Mouse (Mus musculus): Measurements from ENCODE around the gene Tefm. TPM values are rescaled to one million over a fixed set of nuclear protein-coding genes. Genes with fewer than 3 reads are reported as not detected.

Gene Tefm
- polyA plus RNA-seq, 1 experiment from 2014 or later = 33.6 TPM

DNA sequence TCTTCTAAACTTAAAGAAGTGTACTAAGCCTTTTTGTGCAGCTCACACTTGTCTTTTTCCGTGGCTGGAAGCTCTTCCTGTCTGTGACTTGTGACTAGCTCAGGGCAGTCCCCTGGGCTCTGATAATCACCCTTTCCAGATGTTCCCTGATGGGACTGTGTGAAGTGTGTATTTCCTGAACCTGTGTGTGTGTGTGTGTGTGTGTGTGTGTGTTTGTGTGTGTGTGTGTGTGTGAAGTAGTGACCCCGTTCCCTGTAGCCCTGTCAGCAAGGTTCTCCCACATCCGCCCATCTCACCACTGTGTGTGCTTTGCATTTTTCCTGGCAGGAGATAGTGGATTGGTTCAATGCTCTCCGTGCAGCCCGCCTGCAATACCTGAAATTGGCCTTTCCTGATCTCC, 28.4 kb upstream of the Tefm start:
- no peaks in the 10 kb centered on the region for H3K4me1 ChIP-seq (replicated peaks)
- H3K9me3 ChIP-seq = no peaks in the 10 kb centered on the region
- WGBS = 80% methylated on average over 5 of the region's 5 CpGs
- H3K27ac ChIP-seq = no peak overlapping the region
- H3K36me3 ChIP-seq = no peaks in the 10 kb centered on the region
- H3K27me3 ChIP-seq (ENCODE audit: insufficient read depth, poor library complexity, severe bottlenecking) = no peaks in the 10 kb centered on the region
- DNase-seq (ENCODE audit: low spot score) = no peak
- H3K4me3 ChIP-seq = no peak overlapping the region

DNA sequence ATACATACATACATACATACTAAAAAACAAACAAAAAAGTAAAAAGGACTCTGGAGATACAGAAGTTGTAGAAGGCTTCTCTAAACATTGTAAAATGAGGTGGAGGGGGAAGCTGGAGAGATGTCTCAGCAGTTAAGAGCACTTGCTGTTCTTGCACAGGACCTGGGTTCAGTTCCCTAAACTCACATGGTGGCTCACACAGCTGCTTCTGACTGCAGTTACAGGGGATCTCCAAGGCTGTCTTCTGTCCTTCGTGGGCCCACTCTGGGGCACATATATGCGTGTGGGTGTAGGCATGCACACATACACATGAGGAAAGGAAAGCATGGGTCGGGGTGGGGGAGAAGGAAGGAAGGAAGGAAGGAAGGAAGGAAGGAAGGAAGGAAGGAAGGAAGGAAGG, 27.7 kb upstream of the Tefm start:
- H3K27me3 ChIP-seq (ENCODE audit: insufficient read depth, poor library complexity, severe bottlenecking) = no peaks in the 10 kb centered on the region
- H3K4me1 ChIP-seq (replicated peaks) = no peaks in the 10 kb centered on the region
- no peaks in the 10 kb centered on the region for H3K9me3 ChIP-seq
- DNase-seq (ENCODE audit: low spot score) = no peak
- H3K36me3 ChIP-seq = no peaks in the 10 kb centered on the region
- WGBS = 92% methylated on average over 3 of the region's 3 CpGs
- no peak overlapping the region for H3K4me3 ChIP-seq
- H3K27ac ChIP-seq = no peak overlapping the region

DNA sequence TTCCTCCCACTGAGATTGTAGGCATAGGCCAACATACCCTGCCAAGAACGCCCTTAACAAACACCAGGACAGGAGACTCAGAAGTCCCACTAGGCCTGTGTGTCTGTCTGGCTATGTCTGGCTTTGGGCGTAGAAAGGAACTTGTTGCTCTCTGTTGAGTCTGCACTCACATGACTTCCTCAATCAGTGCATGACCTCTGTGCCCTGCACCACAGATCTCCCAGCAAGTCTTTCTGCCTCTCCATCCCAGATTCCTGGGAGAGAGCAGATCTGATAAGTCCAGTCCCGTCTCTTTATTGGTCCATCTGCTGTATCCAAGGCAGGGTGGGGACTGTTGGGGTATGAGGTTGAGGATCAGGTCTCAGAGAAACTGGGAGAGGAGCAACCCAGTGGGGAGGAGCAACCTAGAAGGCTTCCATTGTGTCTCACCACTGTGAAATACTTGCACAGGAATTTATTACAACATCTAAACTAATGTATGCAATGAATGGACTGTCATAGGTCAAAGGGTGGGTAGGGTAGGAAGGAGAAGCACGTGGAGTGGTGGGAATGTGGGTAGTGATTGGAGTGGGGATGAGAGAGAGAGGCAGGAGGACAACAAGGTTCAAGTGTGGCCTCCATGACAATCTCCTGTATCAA, 26.8 kb upstream of the Tefm start:
- WGBS = 83% methylated on average over 4 of the region's 4 CpGs
- no peaks in the 10 kb centered on the region for H3K27me3 ChIP-seq (ENCODE audit: insufficient read depth, poor library complexity, severe bottlenecking)

DNA sequence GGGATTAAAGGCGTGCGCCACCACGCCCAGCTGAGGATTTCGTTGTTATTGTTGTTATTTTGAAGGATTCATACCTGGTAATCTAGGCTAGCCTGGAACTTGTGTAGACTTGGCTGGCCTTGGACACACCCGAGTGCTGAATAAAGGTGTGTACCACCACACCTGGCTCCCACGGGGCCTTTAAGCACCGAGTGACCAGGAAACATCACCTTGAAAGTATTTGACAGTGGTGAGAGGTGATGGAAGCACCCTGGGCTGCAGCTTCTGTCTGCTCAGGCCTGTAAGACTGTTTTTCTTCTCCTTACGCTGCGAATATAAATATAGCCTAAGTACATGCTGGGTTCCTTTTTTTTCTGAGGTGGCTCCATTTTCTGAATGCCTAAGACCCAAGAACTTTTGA, 26.1 kb upstream of the Tefm start:
- H3K9me3 ChIP-seq = no peaks in the 10 kb centered on the region
- no peaks in the 10 kb centered on the region for H3K36me3 ChIP-seq
- H3K4me1 ChIP-seq (replicated peaks) = no peaks in the 10 kb centered on the region
- DNase-seq (ENCODE audit: low spot score) = no peak
- H3K27ac ChIP-seq = no peak overlapping the region
- WGBS = 88% methylated on average over 9 of the region's 9 CpGs
- no peaks in the 10 kb centered on the region for H3K27me3 ChIP-seq (ENCODE audit: insufficient read depth, poor library complexity, severe bottlenecking)
- H3K4me3 ChIP-seq = no peak overlapping the region

More for the DNA sequence above, 26.8 kb upstream of the Tefm start:
- DNase-seq (ENCODE audit: low spot score) = no peak
- no peaks in the 10 kb centered on the region for H3K9me3 ChIP-seq
- H3K4me3 ChIP-seq = no peak overlapping the region
- no peaks in the 10 kb centered on the region for H3K4me1 ChIP-seq (replicated peaks)
- H3K27ac ChIP-seq = no peak overlapping the region
- no peaks in the 10 kb centered on the region for H3K36me3 ChIP-seq

DNA sequence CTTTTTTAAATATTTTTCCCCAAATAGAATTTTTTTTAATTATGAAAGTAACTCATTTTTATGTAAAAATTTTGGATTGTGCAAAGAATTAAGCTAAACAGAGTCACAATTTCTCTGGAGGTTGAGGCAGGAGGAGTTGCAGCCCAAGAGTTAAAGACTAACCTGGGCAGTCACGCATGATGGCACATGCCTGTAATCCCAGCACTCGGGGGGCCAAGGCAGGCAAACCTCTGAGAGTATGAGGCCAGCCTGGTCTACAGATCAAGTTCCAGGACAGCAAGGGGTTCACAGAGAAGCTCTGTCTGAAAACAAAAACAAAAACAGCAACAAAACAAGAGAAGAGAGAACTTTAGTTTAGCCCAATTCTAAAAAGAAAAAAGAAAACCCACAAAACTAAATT, 22.2 kb upstream of the Tefm start:
- H3K27ac ChIP-seq = no peak overlapping the region
- no peaks in the 10 kb centered on the region for H3K9me3 ChIP-seq
- no peaks in the 10 kb centered on the region for H3K36me3 ChIP-seq
- H3K27me3 ChIP-seq (ENCODE audit: insufficient read depth, poor library complexity, severe bottlenecking) = no peaks in the 10 kb centered on the region
- DNase-seq (ENCODE audit: low spot score) = no peak
- no peak overlapping the region for H3K4me3 ChIP-seq
- H3K4me1 ChIP-seq (replicated peaks) = no peaks in the 10 kb centered on the region
- WGBS = 47% methylated on average over 2 of the region's 2 CpGs

DNA sequence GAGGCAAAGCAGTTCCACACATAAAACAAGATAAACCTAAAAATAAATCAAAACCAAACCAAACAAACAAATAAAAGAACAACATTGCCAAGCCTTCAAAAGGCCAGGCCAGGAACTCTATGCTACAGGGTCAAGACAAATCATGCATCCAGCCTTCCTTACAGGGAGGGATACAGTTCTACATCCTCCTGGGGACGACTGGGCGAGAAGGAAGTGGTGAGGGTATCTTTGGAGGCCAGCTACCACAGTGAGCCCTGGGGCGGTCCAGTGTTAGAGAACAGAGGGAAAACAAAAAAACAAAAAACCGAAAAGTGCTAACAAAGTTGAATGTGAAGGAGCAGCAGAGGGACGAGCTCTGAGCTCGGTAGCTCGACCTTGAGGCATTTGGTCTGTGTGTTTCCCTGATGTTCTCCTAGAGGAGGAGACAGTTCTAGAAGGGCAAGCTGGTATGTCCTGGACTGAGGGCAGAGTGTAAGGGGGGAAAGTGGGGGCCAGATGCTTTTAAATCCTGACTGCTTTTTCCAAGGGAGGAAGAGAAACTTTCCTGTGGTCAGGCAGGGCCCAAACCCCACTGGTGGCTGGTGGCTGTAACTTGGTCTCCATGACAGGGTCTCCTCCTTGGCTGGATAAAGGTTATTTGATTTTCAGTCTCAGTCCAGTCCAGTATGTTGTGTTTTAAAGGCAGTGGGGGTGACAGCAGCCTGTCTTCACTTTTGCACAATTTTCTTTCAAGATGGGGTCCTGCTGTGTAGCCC, 21.6 kb upstream of the Tefm start:
- 73% methylated on average over 7 of the region's 7 CpGs for WGBS
- Histone ChIP-seq H3K4me3 (no peak overlapping the region), H3K4me1 (replicated peaks) (no peaks in the 10 kb centered on the region), H3K9me3 (no peaks in the 10 kb centered on the region), H3K36me3 (no peaks in the 10 kb centered on the region), H3K27me3 (ENCODE audit: insufficient read depth, poor library complexity, severe bottlenecking) (peaks cover under 1% of the 10 kb centered on the region; the same call in 1 of the 2 replicates), H3K27ac (no peak overlapping the region)
- no peak for DNase-seq (ENCODE audit: low spot score)

DNA sequence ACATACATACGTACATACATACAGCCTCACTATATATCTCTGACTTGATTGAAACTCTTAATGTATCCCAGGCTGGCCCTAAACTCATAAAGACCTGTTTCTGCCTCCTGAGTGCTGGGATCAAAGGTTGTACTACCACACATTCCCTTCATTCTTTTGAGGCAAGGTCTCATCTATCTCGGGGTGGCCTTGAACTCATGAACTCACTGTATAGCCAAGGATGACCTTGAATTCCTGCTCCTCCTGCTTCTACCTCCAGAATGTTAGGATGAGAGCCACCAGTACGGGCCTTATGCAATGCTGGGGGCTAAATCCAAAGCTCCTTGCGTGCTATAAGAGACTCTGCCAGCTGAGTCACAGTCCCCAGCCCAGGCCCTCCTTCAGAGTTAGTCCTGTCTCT, 19.1 kb upstream of the Tefm start:
- H3K27me3 ChIP-seq (ENCODE audit: insufficient read depth, poor library complexity, severe bottlenecking) = peaks cover 21% of the 10 kb centered on the region
- no peak overlapping the region for H3K4me3 ChIP-seq
- no peaks in the 10 kb centered on the region for H3K4me1 ChIP-seq (replicated peaks)
- no peak for DNase-seq (ENCODE audit: low spot score)
- H3K9me3 ChIP-seq = no peaks in the 10 kb centered on the region
- WGBS = 85% methylated on average over 4 of the region's 4 CpGs
- no peaks in the 10 kb centered on the region for H3K36me3 ChIP-seq
- H3K27ac ChIP-seq = no peak overlapping the region

DNA sequence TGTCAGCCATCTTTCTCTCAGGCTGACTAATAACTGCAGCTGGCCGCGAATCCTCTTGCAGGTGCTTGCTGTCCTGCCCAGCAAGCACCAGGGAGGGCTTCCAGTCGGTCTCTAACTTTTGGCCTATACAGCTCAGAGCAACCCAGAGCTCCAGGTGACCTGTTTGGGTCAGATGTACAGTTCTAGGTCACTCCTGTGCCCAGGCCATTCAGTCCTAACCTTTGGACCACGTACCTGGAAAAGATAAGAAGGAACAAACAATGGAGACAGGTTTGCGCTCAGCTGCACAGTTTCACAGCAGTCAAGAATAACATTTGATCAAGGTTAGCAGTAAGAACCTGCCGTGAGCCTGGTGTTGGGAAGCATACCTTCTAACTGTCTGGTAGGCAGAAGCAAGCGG, 17.0 kb upstream of the Tefm start:
- Histone ChIP-seq H3K36me3 (no peaks in the 10 kb centered on the region), H3K4me1 (replicated peaks) (peaks cover 8% of the 10 kb centered on the region), H3K4me3 (no peak overlapping the region), H3K27ac (no peak overlapping the region), H3K27me3 (ENCODE audit: insufficient read depth, poor library complexity, severe bottlenecking) (peaks cover 41% of the 10 kb centered on the region), H3K9me3 (no peaks in the 10 kb centered on the region)
- no peak for DNase-seq (ENCODE audit: low spot score)
- WGBS = 87% methylated on average over 7 of the region's 7 CpGs

DNA sequence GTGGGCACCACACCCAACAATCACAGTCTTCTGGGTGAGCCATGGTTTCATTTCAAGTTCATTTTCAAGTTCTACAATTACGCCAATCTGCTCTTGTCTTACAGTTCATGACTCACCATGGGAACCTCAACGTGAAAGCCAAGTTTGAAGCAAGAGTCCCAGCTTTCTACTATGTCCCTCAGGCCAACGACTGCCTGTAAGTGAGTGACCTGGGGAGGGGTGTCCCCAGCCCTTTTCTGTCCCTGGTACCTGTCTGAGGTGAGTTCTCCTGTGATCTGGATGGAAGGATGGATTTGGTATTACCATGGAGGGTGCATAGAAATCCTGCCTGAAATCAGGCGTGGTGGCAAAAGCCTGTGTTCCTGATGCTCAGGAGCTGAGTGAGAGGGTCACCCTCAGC, 14.9 kb upstream of the Tefm start:
- H3K9me3 ChIP-seq = no peaks in the 10 kb centered on the region
- no peak overlapping the region for H3K27ac ChIP-seq
- H3K4me3 ChIP-seq = no peak overlapping the region
- WGBS = 88% methylated on average over 4 of the region's 4 CpGs
- H3K27me3 ChIP-seq (ENCODE audit: insufficient read depth, poor library complexity, severe bottlenecking) = peaks cover 62% of the 10 kb centered on the region
- no peak for DNase-seq (ENCODE audit: low spot score)
- H3K4me1 ChIP-seq (replicated peaks) = peaks cover 13% of the 10 kb centered on the region
- H3K36me3 ChIP-seq = no peaks in the 10 kb centered on the region

DNA sequence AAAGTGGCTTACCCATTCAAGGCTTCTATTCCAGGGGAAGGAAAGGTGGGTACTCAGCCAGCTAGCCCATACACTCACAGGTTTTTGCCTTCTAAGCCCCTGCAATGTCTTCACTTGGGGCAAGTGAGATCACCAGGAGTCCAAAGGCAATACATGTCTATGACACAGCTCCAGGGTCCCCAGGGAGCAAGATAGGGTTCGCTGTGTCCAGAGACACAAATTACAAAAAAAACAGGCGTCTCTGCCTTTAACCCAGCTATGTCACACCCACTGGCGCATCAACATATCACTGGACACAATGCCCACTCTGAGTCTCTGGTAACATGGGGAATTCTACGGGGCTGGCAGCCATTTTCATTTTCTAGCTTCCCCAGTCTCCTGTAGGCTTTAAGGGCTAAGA, 14.0 kb upstream of the Tefm start:
- 88% methylated on average over 4 of the region's 4 CpGs for WGBS
- H3K27me3 ChIP-seq (ENCODE audit: insufficient read depth, poor library complexity, severe bottlenecking) = peaks cover 65% of the 10 kb centered on the region

DNA sequence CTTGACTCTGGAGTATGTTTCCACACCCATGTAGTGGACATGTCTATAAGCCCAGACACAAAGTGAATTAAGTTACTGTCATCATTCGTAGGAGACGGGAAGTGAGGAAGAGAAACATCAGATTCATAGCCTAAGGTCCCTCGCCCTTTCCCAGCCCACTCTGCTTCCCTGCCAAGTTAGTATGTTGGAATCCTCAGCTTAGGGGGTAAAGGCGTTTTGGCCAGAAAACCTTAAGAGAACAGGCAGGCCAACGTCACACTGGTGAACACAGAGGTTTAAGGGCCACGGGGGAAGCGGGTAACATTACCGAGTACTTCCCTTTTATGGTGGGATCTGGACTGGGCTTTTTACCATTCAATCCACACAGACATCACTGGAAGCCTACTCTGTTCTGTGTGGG, 13.6 kb upstream of the Tefm start:
- H3K27ac ChIP-seq = no peak overlapping the region
- H3K27me3 ChIP-seq (ENCODE audit: insufficient read depth, poor library complexity, severe bottlenecking) = peaks cover 65% of the 10 kb centered on the region
- H3K36me3 ChIP-seq = no peaks in the 10 kb centered on the region
- no peak overlapping the region for H3K4me3 ChIP-seq
- H3K4me1 ChIP-seq (replicated peaks) = peaks cover 13% of the 10 kb centered on the region
- no peaks in the 10 kb centered on the region for H3K9me3 ChIP-seq
- DNase-seq (ENCODE audit: low spot score) = no peak
- 87% methylated on average over 8 of the region's 8 CpGs for WGBS

More for the DNA sequence above, 14.0 kb upstream of the Tefm start:
- H3K36me3 ChIP-seq = no peaks in the 10 kb centered on the region
- H3K27ac ChIP-seq = no peak overlapping the region
- peaks cover 13% of the 10 kb centered on the region for H3K4me1 ChIP-seq (replicated peaks)
- no peak overlapping the region for H3K4me3 ChIP-seq
- no peak for DNase-seq (ENCODE audit: low spot score)
- no peaks in the 10 kb centered on the region for H3K9me3 ChIP-seq

DNA sequence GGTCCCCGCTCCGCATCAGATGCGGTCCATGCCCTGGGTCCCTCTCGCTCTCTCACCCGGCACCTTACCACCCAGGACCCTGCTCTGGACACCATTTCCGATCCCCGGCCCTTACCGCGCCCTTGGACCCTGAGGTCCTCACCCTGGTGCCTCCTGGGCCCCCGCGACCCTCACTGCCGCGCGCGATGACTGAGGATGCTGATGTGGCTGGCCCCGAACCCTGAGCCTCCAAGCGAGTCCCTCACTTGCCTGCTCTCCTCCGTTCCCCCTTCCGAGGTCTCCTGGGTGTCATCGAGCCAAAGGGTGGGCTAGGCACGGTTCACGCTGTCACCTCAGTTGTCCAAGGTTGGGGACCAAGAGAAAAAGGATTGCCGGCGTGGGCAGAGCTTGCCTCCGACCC, 12.5 kb upstream of the Tefm start:
- no peaks in the 10 kb centered on the region for H3K36me3 ChIP-seq
- WGBS = 18% methylated on average over 25 of the region's 25 CpGs
- no peak for DNase-seq (ENCODE audit: low spot score)
- peaks cover 65% of the 10 kb centered on the region for H3K27me3 ChIP-seq (ENCODE audit: insufficient read depth, poor library complexity, severe bottlenecking)
- peaks cover 13% of the 10 kb centered on the region for H3K4me1 ChIP-seq (replicated peaks)
- peak overlapping the region; percentile 62 for H3K4me3 ChIP-seq
- H3K27ac ChIP-seq = peak overlapping the region; percentile 47
- H3K9me3 ChIP-seq = no peaks in the 10 kb centered on the region

DNA sequence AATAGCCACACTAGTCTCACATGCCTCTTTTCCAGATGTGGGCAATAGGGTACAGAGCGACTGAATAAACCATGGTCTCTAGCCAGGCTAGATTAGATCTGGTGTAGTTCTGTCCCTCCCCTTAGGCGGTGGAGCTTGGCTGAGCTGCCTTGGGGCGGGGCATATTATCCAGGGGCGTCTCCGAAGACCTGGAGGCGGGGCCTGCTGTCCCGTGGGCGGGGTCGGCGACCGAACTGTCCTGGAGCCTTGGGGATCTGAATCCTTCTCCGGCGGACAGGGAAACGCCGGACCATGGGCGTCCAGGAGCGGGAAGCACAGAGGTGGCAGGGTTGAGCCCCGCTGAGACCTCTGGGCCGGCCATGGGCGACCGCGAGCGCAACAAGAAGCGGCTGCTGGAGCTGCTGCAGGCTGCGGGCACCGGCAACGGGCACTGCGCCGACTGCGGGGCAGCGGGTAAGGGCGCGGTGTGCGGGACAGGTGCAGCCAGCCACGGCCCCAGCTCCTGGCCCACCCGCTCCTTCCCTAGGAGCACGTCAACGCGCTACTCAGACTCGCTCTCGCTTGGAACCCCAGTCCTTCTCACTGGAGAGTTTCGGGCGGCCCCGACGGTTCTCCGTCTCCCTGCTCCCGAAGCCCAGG, 12.0 kb upstream of the Tefm start, which contains the start of gene Adap2:
Adap2 (plus strand) TSS at position 249 of the 639 bp plus-strand sequence.
- H3K27me3 ChIP-seq (ENCODE audit: insufficient read depth, poor library complexity, severe bottlenecking) = peaks cover 65% of the 10 kb centered on the region

More for the DNA sequence above, 12.0 kb upstream of the Tefm start, which contains the start of gene Adap2:
- Histone ChIP-seq H3K9me3 (no peaks in the 10 kb centered on the region), H3K27ac (peak within 1 kb of the TSS; percentile 47), H3K36me3 (no peaks in the 10 kb centered on the region), H3K4me1 (replicated peaks) (peaks cover 13% of the 10 kb centered on the region), H3K4me3 (peak within 1 kb of the TSS; percentile 62)
- DNase-seq (ENCODE audit: low spot score) = peak; percentile 80
- WGBS = 2% methylated on average over 47 of the region's 47 CpGs

Measured in hindbrain, embryonic 10.5 days (tissue).